Mouse (Mus musculus) ovary, postnatal 14 days (tissue): ENCODE data around the gene Unc5c.

Experiments
- DNase-seq: peaks from one replicate; pipeline ENCODE4 v3.0.0; 2022; ENCODE audit warnings: low spot score

Gene Unc5c

DNA sequence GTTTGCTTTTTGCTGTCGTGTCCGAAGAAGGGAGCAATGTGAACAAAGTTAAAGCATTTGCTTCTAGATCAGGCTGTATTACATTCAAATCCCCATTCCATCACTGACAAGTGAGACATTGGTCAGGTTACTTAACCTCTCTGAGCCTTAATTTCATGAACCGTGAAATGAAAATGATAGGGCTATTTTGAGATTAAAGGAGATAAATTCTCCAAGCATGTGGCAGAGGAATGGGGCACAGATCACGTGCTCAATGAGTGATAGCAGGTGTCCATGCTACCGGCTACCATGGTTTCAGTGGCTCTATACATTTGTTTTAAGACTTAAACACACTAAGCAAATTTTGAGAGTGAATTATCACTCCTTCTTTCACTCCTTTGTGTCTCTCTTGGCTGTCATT lies 254.0 kb downstream of the Unc5c start:
- DNase-seq: no peak

DNA sequence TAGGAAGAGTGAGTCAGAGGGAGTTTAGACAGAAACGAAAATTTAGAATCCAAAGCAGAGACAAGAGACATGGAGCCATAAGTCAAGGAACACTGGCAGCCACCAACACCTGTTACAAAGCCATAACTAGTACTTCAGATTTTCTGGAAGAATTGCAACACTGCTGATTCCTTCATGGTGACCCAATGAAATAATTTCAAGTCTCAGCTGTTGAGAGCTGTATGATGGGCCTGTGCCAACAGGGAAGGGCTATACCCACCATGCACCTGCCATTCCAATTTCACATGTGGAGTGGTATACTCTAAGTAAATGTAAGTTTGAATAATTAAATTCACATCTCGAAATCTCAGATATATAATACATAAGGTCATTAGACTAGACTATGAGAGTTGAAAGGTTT lies 259.5 kb downstream of the Unc5c start:
- no peak for DNase-seq

DNA sequence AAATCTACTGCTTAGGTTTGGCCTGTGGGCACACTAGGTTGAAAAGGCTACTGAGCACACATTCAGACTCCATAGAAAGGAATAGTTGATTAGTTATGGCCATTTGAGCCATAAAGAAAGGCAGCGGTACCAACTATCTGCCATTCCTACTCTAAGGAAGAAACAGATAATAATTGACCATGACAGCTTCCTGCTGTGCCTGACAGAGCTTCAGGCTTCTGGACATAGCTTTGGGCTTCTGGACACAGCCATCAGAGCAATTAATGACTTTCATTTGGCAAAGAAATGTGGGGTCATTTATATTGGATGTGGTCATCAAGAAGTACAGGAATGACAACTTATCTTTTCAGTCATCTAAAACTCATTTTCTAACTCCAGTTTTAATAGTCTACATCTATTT lies 260.4 kb downstream of the Unc5c start:
- no peak for DNase-seq

DNA sequence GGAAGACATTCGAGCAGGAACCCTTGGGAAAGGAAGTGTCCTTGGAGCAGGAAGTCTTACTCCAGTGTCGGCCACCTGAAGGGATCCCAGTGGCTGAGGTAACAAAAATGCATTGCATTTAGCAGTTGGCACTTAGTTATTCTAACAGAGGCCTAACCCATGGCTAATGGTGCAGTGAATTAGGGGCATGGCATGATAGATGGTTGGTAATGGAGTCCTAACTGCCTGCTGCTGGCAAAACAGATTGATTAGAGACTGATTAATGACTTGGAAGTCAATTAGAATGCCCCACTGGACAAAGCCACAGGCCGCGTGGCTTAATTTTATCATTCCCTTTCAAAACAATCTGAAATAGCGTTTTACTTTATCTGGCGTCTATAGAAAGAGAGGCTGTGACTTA lies 268.8 kb downstream of the Unc5c start:
- no peak for DNase-seq

DNA sequence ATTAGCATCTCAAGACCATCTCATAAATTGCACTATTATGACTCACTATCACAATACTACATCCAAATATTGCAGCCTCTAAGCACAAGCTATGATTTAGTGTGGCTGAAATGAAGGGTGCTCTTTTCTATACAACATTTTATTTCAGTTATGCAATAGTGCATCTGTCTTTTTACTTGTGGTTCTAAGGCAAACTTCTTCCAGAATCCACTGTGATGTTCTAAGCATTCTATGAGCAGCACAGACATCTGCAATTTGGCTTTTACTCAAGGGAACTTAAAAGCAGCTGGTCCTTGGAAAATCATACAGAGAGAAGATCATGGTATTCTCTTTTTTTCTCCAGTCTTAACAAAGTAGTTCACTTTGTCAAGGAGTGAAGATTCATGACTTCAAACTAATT lies 270.3 kb downstream of the Unc5c start:
- DNase-seq: no peak

DNA sequence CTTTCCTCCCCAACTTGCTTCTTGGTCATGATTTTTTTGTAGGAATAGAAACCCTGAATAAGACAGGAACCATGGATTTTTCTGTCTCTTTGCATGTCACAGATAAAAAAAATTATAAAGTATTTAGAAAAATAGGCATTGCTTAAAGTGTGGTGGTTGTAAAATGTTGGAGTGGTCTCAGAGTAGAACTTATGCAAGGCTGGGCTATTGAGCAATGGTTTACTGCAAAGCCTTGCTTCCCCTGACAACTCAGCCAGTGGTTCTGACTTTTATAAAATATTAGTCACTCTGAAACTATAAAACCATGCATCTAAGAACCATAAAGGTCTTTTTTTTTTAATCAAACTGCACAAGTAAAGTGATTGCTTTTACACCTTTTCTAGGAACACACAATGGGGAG lies 280.3 kb downstream of the Unc5c start:
- DNase-seq: no peak

DNA sequence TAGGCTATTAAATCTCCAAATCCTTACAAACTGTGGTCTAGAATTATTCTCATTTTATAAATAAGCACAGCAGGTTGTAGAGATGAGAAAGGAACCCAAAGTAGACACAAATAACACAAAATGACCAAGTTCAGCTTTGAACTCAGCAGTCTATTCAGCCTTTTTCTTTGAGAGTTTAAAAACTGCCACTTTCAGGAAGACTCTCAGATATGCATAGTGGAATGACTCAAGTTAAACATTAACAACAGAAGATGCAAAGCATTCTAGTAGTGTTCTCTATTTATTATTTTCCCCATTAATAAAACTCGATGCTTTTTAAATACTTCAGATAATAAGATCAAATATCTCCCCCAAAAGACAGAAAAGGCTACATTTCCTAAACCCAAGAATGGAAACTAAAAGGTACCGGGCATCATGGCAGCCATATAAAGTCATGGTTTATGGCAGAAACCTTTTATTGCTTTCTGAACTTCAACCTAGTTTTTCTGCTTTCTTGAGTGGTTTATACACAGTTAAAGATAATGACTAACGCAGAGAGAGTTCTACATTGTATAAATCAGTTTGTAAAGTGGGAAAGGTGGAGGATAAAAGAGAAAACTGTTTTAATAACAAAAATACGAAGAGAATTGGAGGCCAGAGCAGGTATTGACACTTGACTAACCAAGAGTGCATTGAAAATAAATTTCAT lies 283.8 kb downstream of the Unc5c start:
- no peak for DNase-seq

DNA sequence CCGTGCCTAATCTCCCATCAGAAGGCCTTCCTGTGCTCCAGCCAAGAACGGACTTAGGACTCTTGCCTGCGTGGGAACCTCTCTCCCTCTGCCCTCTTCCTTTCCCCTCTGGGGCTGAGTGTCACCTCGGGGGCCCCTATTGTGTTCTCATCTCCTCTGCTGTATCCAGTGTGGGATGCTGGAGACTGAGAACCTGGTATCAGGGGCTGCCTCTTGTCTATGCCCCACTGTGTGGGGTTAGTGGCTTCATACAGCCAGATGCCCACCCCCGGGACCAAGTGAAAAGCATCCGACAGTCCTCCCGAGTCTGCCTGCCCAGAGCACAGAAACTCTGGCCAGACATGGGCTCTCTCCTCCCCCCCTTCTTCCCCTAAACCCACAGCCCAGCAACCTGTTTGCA lies 287.2 kb downstream of the Unc5c start:
- no peak for DNase-seq

DNA sequence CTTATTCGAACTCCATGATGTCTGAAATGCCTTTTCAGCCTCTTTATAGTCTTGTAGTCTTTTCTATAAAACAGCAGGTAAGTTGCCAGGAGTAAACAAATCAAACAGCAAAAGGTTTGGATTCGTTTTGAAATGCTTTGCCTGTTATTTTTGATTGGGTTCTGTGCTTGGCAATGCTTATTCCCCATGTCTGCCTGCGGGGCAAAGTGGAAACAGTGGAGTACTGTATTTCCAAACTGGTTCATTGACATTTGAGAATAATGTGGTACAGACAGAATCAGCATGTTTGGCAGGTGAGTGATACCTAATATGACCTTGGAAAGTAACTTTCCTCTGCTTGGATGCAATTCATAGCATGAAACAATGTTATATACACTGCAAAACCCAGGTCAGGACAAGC lies 292.2 kb downstream of the Unc5c start:
- DNase-seq: no peak

DNA sequence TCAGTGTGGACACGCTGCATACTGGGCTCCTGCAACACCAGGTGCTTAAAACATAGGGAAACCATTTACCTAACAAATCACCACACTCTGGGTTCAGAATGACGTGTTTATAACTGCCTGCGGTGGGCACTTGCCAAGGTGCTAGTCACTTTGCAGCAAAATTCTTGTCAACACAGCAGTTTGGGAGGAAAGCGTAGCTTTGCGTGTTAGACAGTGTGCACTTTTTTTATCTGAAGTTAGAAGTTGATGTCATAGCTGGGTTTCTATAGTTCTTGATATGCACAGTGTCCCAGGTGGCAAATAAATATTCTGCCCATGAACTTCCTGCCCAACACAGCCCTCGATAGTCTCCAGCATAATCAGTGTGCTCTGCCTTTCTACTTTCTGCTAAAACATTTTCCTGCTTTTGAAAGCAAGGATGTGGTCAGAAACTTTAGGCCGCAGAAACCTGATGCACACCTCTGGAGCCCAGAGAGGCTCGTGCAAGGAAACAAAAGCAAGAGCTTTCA lies 313.4 kb downstream of the Unc5c start:
- no peak for DNase-seq

DNA sequence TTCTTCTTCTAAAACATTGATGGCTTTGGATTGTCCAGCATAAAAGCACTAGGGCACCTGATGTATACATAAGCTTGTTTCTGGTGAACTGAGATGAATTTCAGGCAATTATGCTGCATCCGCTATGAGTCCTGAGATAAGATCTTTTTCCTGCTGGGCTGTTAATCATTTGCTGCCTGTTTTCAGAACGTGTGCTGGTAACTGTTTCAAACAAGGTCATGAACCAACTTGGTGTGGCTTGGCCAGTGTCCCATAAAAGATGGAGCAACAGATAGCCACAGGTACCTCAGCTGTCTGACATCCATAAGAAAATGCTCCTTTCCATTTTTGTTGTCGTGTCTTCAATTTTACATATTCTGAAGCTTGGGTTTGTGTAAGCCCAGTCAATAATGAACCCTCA lies 314.2 kb downstream of the Unc5c start:
- DNase-seq: no peak

DNA sequence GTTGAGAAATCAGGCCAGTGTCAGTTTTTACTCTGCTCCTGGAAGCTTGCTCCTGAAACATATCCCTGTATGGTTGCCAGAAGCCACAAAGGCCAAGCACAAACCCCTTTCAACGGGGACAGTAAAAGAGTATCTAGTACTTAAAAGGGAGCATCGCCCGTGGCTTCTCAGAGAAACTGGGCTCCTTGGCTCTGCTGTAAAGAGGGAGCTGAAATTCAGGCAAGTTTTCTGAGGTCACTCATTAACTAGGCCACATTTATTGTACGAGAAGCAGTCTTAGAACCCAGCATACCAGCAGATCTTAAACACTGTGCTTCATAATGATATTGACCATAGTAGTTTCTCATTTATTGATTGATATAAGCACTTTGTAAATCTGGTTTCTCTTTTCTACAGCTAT lies 317.5 kb downstream of the Unc5c start:
- no peak for DNase-seq

DNA sequence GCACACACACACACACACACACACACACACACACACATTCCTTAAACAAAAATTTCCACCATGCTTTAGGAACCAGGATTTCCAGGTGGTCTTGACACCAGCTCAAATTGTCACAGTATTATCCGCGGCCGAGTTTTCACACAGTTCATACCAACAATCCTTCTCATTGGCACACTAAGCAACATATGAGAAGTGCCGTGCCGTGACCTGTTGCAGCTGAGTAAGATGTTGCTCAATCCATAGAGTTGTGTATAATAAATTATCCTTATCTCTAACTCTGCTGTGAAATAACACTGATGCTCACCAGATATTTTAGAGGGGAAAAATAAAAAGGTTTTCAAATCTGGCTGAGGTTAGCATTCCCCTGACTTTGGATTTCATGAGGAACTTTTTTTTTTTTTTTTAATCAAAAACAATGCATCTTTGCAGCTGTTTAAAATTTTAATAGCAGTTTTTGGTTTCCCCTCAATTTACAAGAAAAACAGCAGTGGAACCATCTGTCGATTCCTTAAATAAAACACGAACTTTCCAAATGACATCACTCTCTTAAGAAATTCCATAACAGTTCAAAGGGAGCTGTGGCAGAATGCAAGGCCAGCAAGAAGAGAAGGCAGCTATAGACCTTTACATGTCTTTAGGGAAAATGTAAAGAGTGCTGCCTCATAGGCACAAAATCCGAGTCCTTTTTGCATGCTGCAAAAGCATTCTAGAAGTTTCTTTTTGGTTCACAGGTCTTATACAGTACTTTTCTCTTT lies 326.2 kb downstream of the Unc5c start:
- DNase-seq: no peak

DNA sequence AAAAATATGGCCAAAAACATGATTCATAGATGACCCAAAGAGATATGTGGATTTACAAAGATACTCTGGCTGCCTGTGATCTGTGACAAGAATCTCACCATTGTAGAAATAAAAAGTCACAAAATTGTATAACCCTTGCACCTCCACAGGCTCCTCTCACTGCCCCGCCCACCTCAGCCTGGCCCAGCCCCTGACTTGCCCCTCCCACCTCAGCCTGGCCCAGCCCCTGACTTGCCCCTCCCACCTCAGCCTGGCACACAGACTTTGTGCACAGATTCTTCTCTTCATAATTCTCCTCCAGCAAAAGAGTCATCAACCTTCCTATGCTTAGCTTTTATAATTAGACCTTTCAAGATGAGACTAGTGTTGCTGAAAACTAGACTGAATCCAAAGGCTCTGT lies 327.1 kb downstream of the Unc5c start:
- no peak for DNase-seq

DNA sequence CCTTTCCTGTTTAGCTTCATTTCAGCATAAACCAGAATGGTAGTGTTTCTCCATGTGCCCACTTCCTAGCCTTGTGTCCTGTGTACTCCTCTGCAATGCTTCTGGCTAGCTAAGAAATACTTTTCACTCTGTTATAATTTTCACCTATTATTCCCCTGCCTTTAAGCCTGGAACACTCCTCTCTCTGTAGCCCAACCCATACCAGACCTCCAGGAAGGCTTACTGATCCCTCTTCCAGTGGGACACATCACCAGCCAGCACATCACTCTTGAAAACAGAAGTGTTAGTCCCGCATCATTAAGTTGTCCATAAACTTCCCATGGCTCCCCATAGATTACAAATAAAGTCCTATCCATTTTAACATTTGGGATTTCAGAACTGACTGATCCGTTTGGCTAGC lies 328.7 kb downstream of the Unc5c start:
- no peak for DNase-seq

DNA sequence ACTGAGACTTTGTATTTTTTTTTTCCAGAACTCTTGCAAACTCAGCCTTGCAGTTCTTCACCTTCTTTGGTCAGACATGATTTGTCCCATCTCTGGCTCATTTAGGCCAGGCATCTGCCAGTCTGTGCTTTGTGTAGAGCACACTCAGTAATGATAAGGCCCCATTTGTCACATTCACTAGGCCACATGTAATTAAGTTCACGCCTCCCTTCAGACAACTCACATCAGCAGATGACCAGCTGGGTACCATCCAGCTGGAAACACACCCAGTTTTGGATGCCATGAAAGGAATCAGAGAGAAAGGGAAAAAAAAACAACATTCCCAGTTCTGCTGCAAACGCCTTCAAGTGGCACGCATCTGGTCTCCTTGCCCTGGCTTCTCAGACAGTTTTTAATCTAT lies 329.4 kb downstream of the Unc5c start:
- DNase-seq: no peak

DNA sequence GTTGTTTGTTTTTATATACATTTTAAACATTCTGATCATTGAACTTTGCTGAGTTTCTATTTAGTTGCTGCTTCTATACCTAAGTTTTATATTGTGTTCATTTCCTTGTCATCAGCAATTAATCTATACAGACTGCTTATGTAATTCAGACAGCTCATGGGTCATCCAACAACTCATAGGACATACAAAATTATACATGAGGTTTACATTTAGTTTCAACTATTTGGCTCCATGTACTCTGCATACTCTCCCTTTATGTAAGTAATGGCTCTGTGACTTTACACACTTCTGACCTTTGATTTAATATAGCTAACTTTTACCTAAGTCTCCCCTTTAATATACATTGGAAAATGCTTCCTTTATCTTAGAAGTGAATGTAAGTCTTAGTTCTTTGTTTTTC lies 332.4 kb downstream of the Unc5c start:
- no peak for DNase-seq

DNA sequence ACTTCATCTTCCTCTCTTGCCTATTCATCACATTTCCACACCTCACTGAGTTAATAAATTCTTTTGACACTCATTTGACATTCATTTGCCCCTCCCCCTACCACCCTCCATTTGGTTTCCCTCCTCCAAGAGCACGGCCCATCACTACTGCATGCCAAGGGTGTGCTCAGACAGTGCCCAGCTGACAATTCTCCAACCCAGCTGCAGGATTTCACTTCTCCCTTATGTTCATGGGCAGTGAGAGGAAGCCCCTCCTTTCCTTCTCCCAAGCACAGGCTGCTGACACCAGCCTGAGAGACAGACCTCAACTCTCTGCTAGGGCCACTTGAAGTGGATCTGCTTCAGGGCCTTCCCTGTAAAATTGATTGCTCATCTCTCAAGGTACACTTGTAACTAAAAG lies 332.8 kb downstream of the Unc5c start:
- DNase-seq: no peak

DNA sequence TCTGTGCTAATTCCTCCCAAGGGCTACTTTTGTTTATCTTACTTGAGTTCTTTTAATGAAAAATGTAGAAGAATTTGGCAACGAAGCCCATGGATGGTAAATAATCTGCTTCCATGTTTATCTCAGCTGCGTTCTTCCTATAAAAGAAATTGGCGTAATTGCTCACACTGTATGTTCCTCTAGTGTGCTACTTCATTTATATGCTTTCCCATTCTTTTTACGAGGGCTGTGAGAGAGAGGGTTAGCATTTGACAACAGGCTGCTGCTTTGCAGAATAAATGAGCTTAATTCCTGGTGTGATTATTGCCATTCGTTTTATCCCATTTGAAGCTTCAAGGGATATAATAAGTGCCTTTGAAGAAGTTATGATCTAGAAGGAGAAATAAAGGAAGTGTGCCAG lies 339.1 kb downstream of the Unc5c start:
- no peak for DNase-seq

DNA sequence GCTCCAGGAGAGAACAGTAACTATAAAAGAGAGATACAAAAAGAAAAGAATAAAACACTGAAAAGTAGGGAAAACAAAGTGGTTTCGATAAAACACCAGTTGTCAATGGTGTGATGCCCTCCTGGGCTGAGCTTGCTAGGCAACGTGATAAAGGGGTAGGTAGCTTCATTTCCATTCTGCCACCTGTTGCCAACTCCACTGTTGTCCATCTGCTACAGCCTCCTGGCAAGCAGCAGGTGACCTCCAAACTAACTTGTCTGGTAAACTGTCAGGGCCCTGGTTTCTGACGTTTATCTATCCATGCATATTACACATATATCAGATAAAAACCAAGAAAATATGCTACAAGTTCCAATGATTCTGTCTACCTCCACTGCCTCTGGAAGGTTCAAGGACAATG lies 344.6 kb downstream of the Unc5c start:
- DNase-seq: no peak

DNA sequence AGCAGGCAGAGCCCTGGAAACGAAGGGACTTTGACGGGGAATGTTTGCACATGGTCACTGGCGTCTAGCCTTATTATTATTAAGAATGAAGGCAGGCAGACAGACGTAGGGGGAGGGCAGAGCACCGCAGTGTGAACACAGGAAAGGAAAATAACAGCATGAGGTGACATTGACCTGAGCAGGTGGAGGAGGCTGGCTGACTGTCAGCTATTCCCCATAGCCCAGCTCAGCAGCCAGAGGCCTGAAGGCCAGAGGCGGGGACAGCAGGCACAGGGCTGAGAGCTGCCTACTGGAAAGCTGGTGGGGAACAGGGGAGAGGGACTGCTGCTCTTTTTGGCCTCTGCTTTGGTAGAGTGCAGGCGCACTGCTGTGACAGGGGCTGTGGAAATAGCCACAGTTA lies 345.9 kb downstream of the Unc5c start:
- DNase-seq: no peak

DNA sequence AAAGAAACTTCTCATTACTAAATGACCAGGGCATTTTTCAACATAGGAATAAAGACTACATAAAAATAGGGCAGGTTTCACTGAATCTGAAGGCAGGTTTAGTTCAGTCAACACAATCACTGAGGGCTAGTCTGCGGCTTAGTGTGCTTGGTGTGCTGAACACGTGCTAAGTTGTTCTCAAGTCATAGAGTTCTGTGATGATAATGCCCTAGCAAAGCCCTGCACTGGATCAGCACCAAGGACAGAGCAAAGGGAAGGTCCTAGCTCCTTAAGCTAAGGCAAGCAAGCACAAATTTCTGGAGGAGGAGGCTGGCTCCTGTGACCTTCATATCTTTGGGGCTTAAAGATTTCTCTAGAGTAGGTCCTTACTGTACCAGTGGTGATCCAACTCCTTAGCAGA lies 346.3 kb downstream of the Unc5c start:
- peak; percentile 48 for DNase-seq

DNA sequence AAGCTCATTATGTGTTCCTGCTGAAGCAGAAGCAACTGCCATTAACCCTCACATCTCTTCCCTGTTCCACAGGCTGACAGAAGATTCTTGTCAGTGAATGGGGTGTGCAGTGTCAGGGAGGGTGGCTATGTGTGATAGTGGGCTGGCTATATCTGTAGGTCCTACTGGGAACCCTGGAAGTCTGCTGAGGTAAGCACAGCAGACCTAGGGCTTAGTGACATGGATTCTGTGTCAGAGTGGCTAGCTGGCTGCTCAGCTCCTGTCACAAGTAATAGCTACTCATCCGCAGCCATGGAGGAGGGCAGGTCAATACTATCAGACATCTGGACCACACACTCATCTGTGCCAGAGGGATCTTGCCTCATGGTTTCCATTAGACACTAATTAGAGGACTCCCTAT lies 349.8 kb downstream of the Unc5c start:
- no peak for DNase-seq
